Mouse (Mus musculus) urinary bladder, postnatal 14 days (tissue): ENCODE measurements around the gene Mcrip1.

ENCODE experiments used
- DNase-seq: peaks from one replicate; pipeline ENCODE4 v3.0.0; 2021; ENCODE audit warnings: low spot score

The Mcrip1 gene

DNA sequence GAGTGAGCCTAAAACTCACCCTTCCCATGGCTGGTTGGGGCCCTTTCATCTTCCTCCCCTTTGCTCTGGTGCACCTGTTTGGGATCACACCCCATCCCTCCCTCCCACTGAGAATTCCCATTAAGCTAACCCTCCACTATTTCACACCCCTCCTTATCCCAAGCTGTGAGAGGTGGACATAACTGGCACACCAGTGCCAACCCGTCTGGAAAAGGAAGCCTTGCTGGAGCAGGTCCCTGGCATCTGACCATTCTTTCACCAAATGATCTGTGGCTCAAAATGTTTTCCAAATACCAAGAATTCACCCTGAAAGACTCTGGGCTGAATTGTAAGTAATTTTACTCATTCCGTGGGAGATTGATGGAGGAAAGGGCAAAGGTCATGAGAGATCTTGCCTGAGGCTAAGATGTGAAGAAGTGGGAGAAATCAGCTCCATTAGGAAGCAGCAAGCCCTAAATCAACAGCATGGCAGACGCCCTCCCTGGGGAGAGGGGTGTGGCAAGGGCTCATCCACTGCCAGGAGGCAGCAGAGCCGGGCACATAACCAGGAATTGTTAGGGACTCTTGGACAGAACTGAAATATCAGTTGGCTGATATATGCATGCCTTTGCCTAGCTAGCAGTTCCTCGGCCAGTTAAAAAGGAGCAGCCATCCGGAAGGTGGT lies 36.6 kb downstream of the Mcrip1 start:
- DNase-seq = no peak

- no peak for DNase-seq
These were observed 39.0 kb downstream of the Mcrip1 start for GRCm38 (mm10) chr11:120510375-120511030.

DNA sequence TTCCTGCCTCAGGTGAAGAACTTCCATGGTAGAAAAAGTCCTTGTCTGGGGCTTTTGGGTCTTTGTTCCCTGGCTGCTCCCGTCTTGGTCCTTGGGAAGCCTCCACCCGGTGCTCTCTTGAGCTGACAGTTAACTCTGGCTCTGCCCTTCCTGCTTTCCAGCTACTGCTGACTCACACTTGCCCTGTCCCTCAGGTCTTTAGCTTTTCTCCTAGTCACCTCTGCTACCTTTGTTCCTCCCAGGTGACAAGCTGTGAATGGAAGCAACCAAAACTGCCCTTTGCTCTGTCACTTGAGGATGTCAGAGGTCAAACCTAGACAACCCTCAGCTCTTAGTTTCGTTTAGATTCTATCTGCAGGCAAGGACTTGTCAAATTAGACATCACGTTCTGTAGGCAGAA lies 39.6 kb downstream of the Mcrip1 start:
- DNase-seq = no peak

DNA sequence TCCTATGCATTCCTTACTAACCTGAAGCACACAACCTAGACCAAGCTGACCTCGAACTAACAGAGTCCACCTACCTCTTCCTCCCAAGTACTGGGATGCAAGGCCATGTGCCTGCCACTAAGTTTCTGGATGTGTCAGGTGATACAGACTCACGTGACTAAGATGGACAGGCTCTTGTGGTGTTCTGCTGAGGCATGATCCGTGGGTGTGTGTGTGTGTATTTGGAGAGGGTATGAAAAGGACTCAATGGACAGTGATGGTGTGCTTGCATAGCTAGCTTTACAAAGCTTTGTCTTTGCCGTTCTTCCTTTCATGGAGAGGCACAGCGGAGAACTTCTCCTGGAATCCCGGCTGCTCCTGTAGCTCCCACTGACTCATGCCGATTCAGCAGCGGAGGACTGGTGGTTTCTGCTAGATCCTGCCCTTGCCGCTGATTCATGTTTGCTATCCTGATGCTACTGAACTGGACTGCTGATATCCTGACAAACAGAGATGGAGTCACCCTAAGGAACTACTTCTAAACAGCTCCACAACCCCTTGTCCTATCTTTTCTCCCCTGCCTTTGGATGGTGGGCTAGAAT lies 41.1 kb downstream of the Mcrip1 start:
- DNase-seq = no peak

DNA sequence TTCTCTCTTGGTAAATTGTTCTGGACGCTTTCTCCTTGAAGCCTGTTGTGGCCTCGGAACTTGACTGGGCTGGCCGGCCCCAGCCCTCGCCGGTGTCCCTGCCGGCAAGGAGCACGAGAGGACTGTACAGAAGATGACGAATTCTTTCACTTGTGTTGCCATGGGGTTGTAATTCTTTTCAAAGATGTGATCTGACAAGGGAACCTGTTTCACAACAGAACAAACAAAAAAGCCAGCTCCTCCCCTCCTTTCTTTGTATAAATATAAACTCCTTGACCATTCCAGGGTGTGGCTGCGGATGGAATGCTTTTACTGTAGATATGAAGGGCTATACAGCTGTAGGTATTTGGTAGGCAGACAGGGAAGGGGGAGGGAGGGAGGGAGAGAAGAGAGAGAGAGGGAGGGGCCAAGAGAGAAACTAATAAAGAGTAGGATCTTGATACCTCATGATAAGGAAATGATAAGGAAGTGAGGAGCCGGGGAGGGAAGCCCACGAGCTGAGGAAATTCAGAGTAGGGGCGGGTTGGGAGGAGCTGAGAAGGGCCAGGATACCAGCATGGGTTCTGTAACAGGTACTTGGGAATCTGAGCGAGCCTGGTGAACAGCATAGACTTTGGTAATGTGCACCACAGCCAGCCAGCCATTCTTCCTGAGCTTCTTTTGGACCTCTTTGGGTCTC lies 41.8 kb downstream of the Mcrip1 start:
- peak; percentile 44 for DNase-seq

DNA sequence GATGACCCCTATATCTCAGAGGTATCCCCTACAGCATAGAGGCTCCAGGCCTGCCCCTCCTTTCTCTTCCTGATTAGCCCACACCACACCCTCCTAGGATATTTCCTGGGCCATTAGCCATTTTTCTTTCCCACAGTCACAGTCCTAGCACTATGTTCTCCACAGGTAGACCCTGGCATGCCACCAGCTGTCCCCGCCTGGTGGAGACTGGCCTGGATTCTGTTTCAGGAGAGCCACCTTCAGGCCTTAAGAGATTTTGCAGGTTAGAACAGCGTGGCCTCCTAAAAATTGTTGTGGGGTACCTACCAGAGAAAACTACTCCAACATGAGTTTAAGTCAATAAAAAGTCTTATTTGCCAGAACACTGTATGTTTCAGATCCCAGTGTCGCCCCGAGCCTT lies 42.6 kb downstream of the Mcrip1 start:
- no peak for DNase-seq

DNA sequence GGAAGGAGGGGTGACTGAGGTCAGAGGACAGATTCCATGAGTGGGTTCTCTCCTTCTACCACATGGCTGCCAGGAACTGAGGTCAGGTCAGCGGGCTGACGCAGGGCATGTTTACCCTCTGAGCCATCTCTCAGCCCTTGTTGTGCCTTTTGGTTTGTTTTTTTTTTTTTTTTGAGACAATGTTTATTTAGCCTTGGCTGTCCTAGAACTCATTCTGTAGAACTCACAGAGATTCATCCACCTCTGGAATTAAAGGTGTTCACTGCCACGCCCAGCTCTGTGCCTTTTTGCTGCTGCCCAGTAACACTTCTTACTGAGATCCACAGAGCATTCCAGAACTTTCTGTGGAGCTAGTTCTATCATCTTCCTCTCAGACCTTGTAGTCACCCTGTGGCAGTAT lies 43.9 kb downstream of the Mcrip1 start:
- no peak for DNase-seq

- no peak for DNase-seq
These were observed 47.8 kb downstream of the Mcrip1 start for GRCm38 (mm10) chr11:120501701-120502100.

GRCm38 (mm10) chr11:120501018-120501417 lies 48.5 kb downstream of the Mcrip1 start:
- no peak for DNase-seq

GRCm38 (mm10) chr11:120500357-120500756 lies 49.2 kb downstream of the Mcrip1 start:
- DNase-seq = peak; percentile 91

DNA sequence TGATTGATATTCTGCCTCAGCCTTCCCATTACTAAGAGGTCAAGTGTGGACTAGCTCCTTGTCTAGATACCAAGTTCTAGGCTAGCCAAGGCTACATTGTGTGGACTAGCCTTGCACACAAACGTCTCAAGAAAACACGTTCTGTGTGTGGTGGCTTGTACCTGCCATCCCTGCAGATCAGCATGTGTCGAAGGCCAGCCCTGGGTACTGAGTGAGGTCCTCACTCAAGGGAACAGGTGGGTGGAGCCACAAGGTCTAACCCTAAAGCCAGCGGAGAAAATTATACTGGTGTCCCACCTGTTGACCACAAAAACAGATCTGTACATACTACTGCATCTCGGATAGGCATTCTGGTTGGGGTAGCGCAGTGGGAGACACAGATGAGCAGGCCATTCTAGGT lies 49.6 kb downstream of the Mcrip1 start:
- DNase-seq = no peak

- no peak for DNase-seq
These were observed 50.6 kb downstream of the Mcrip1 start for GRCm38 (mm10) chr11:120498891-120499290.

GRCm38 (mm10) chr11:120498226-120498625 lies 51.3 kb downstream of the Mcrip1 start:
- DNase-seq = peak; percentile 50

DNA sequence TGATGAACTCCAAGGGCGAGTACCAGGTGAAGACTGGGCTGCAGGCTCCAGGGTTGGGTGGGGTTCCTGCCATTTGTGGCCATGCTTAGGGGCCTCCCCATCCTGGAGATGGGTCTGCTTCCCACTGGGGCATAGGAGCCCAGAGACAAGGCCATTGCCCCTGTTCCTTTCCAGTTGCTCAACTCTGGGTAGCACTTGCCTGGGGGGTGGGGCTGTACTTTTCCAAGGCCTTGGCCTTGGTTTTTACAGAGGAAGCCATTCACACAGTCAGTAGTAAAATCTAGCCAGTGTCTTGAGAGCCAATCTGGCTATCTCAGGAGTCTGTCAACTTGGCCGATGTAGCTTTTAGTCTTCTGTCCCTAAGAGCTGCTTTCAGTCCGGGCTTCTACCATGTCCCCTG lies 52.1 kb downstream of the Mcrip1 start:
- DNase-seq = no peak

DNA sequence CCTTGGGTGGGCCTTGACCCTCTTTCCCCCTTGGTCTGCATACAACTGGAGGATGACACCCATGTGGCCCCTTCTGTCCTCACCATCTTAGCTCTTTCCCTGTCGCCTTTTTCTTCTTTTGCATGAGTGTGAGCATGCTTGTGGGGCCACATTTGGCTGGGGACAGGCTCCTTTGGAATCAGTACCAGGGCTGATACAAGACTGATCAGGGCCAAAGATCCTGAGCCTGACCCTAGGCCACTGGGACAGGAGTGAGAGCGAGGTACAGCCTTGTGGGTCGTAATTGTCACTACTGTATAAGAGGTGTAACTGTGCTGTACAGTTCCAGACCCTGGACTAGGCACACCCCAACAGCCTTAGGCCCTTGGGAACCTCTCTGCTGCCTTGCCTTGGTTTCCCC lies 55.6 kb downstream of the Mcrip1 start:
- DNase-seq = no peak

GRCm38 (mm10) chr11:120493351-120493750 lies 56.2 kb downstream of the Mcrip1 start:
- no peak for DNase-seq
